Mouse (Mus musculus): ENCODE results near the gene Slc15a3.

Slc15a3 gene

GRCm38 (mm10) chr19:10822534-10822933 lies 17.0 kb upstream of the Slc15a3 start:
- no peak for DNase-seq (ENCODE audit: low spot score in 2 of 2)

GRCm38 (mm10) chr19:10824061-10824460 lies 15.5 kb upstream of the Slc15a3 start:
- DNase-seq (ENCODE audit: low spot score in 2 of 2): no peak

- no peak for DNase-seq (ENCODE audit: low spot score in 2 of 2)
These were observed 11.2 kb upstream of the Slc15a3 start for GRCm38 (mm10) chr19:10828321-10828720.

- DNase-seq (ENCODE audit: low spot score in 2 of 2): no peak
These were observed 9.9 kb upstream of the Slc15a3 start, which contains the start of gene Cd6 for GRCm38 (mm10) chr19:10829436-10830175. Cd6 (minus strand) TSS chr19:10830058.

GRCm38 (mm10) chr19:10831424-10831823 lies 8.1 kb upstream of the Slc15a3 start:
- peak; percentile 33 to 77 for DNase-seq (ENCODE audit: low spot score in 2 of 2)

- no peak for DNase-seq (ENCODE audit: low spot score in 2 of 2)
These were observed 7.5 kb upstream of the Slc15a3 start for GRCm38 (mm10) chr19:10832030-10832429.

GRCm38 (mm10) chr19:10833611-10834010 lies 5.9 kb upstream of the Slc15a3 start:
- no peak for DNase-seq (ENCODE audit: low spot score in 2 of 2)

- no peak for DNase-seq (ENCODE audit: low spot score in 2 of 2)
These were observed 3.9 kb upstream of the Slc15a3 start for GRCm38 (mm10) chr19:10835671-10836070.

GRCm38 (mm10) chr19:10841721-10842626 lies 2.4 kb downstream of the Slc15a3 start:
- peak in 1 of 2 experiments; percentile 60 for DNase-seq (ENCODE audit: low spot score in 2 of 2)

GRCm38 (mm10) chr19:10842914-10843313 lies 3.4 kb downstream of the Slc15a3 start:
- peak in 1 of 2 experiments; percentile 53 for DNase-seq (ENCODE audit: low spot score in 2 of 2)

GRCm38 (mm10) chr19:10844206-10844605 lies 4.7 kb downstream of the Slc15a3 start:
- no peak for DNase-seq (ENCODE audit: low spot score in 2 of 2)

- no peak for DNase-seq (ENCODE audit: low spot score in 2 of 2)
These were observed 5.9 kb downstream of the Slc15a3 start for GRCm38 (mm10) chr19:10845454-10845853.

- DNase-seq (ENCODE audit: low spot score in 2 of 2): no peak
These were observed 6.6 kb downstream of the Slc15a3 start for GRCm38 (mm10) chr19:10846150-10846549.

GRCm38 (mm10) chr19:10847311-10848087 lies 8.0 kb downstream of the Slc15a3 start:
- no peak for DNase-seq (ENCODE audit: low spot score in 2 of 2)

- no peak for DNase-seq (ENCODE audit: low spot score in 2 of 2)
These were observed 15.9 kb downstream of the Slc15a3 start for GRCm38 (mm10) chr19:10855422-10855821.

- no peak for DNase-seq (ENCODE audit: low spot score in 2 of 2)
These were observed 17.0 kb downstream of the Slc15a3 start for GRCm38 (mm10) chr19:10856520-10856919.

GRCm38 (mm10) chr19:10860072-10860497 lies 20.6 kb downstream of the Slc15a3 start:
- DNase-seq (ENCODE audit: low spot score in 2 of 2): no peak

GRCm38 (mm10) chr19:10866351-10866750 lies 26.8 kb downstream of the Slc15a3 start:
- DNase-seq (ENCODE audit: low spot score in 2 of 2): no peak

- no peak for DNase-seq (ENCODE audit: low spot score in 2 of 2)
These were observed 28.6 kb downstream of the Slc15a3 start for GRCm38 (mm10) chr19:10867946-10868622.

GRCm38 (mm10) chr19:10868623-10869141 lies 29.2 kb downstream of the Slc15a3 start:
- DNase-seq (ENCODE audit: low spot score in 2 of 2): no peak
